Mouse (Mus musculus) forebrain, embryonic 10.5 days (tissue): ENCODE data around the gene 2810459M11Rik. TPM values are rescaled to one million over a fixed set of nuclear protein-coding genes. Genes with fewer than 3 reads are reported as not detected.
A peak's percentile ranks its signal among the peaks of the same experiment; 100 is the strongest.

Source experiments
- DNase-seq: peaks from one replicate; pipeline ENCODE4 v3.0.0-alpha.2; 2017; ENCODE audit warnings: low spot score; ENCODE audit errors: extremely low spot score
- H3K27ac ChIP-seq: fragments of 300-500 bp; sonication (generic); 2 replicates; pipeline ENCODE4 v1.5.1; 2016; ENCODE audit warnings: mild to moderate bottlenecking
- H3K27me3 ChIP-seq: fragments of 300-500 bp; sonication (generic); 2 replicates; pipeline ENCODE4 v1.6.1; 2016; ENCODE audit warnings: mild to moderate bottlenecking; ENCODE audit not compliant: poor library complexity, severe bottlenecking
- H3K36me3 ChIP-seq: fragments of 300-500 bp; sonication (generic); replicated peaks from 2 replicates; pipeline ENCODE4 v1.6.1; 2016; ENCODE audit warnings: mild to moderate bottlenecking, moderate library complexity
- H3K4me1 ChIP-seq: fragments of 300-500 bp; sonication (generic); 2 replicates; pipeline ENCODE4 v1.6.1; 2016
- H3K4me3 ChIP-seq: fragments of 300-500 bp; sonication (generic); 2 replicates; pipeline ENCODE4 v1.5.1; 2016; ENCODE audit warnings: mild to moderate bottlenecking, moderate library complexity
- H3K9me3 ChIP-seq: fragments of 300-500 bp; sonication (generic); 2 replicates; pipeline ENCODE4 v1.6.1; 2016; ENCODE audit warnings: mild to moderate bottlenecking, moderate library complexity
- WGBS: fragments of 180-500 bp; shearing (Covaris S2); methylation state at CpG from one replicate; pipeline ENCODE4 v1.1.7; 2016; 5-methylcytosine and 5-hydroxymethylcytosine counted together
- polyA plus RNA-seq: library from polyadenylated mRNA; unstranded; fragments of >200 nt; fragmentation: Nextera tagmentation; extraction: Ambion mirVana; gene quantifications from 2 replicates; pipeline ENCODE4 v1.2.1, GENCODE M21; 2016

Gene 2810459M11Rik
- polyA plus RNA-seq, 1 experiment from 2014 or later, result 0.22 TPM

DNA sequence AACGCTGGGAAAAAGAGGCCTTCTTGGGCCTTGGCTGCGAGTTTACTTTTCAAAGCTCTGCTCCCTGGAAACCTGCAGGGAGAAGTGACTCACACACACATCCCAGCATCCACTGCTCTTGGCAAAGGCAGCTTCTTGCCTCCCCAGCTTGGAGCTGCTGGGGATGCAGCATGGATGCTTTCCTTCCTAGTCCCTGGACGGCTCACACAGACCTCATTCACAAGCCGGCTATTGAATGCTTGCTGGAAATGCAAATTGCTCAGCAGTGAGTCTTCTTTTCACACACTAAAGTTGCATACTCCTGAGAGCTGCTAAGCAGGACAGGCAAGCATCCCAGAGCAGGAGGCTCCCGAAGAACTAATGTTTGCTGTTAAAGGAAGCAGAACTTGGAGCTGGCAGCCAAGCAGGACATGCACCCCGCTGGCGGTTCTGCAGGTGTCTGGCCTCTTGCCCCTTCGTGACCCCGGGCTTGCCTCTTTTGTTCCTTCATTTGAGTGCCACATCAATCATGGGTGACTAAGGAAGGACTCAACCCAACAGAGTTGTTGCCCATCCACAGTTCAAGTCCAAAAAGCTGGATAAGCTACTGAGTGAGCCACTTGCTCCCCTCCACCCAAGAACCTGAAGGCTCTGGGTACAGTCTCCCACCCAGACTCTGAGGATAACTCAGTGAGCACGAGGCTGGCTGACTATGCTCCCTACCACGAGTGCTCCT, 13.2 kb upstream of the 2810459M11Rik start:
- Histone ChIP-seq H3K4me1 (peaks cover 13% of the 10 kb centered on the region), H3K9me3 (no peaks in the 10 kb centered on the region), H3K27me3 (0 out of 2 replicates have a peak, but pooled peaks cover 4% of the 10 kb centered on the region), H3K27ac (0 out of 2 replicates have a peak overlapping the region, but pooled peaks have one; percentile 7), H3K4me3 (no peak overlapping the region), H3K36me3 (no peaks in the 10 kb centered on the region)
- 17% methylated on average over 11 of the region's 11 CpGs for WGBS
- no peak for DNase-seq

DNA sequence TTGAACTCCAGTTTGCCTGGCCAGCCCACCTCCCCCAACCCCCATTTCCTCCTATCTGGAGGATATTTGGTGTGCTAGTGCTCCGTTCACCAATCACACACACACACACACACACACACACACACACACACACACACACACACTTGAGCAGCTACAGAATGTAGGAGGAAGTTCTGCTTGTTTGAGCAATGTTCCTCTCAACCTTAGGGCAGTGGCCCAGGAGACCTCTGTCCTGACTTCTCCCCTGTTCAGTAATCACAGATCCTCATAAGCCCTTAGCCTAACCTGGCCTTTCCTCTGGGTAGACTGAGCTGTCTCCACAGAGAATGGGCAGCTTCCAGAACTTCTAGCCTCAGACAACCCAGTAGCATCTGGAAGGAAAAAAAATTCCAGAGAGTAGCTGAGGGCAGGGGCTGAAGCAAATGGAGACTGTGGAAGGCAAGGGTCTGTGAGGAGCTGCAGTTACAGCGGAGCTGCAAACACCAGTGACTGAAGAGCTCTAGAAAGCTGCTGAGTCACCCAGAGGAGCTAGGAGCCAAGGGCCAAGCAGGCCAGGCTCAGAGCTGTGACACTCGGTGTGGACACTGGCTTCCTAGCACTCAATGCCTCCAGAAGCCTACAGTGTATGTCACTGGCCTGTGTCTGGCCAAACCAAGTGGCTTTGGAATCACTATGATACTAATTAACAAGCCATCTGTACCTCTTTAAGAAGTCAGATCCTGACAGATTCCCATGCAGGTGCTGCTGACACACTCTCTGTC, 7.3 kb upstream of the 2810459M11Rik start:
- H3K9me3 ChIP-seq, result peaks cover 14% of the 10 kb centered on the region
- no peaks in the 10 kb centered on the region for H3K4me1 ChIP-seq
- H3K27me3 ChIP-seq, result peaks cover 5% of the 10 kb centered on the region
- WGBS, result 75% methylated on average over 3 of the region's 3 CpGs
- H3K36me3 ChIP-seq, result no peaks in the 10 kb centered on the region
- no peak overlapping the region for H3K27ac ChIP-seq
- no peak overlapping the region for H3K4me3 ChIP-seq
- DNase-seq, result no peak

DNA sequence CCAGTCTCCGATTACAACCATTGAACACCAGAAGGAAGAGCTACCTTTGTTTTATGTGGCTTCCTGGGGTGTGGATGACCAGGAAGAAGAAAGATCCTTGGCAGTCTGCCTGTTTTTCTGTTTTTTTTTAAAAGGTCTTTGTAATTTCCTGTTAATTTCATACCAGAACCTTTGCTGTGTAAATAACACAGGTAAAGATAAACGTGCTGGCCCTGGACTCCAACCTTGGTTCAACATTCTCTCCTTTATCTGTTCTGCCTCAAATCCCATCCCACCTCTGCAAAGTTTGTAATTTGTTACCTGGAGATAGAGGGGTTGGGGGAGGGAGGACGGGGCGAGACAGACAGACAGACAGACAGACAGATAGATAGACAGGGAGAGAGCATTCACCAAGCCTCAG, 5.5 kb upstream of the 2810459M11Rik start:
- peaks cover 14% of the 10 kb centered on the region for H3K9me3 ChIP-seq
- WGBS, result 55% methylated on average over 4 of the region's 4 CpGs

GRCm38 (mm10) chr1:86040817-86041216, 4.8 kb upstream of the 2810459M11Rik start:
- DNase-seq, result no peak
- H3K9me3 ChIP-seq, result peaks cover 14% of the 10 kb centered on the region
- 91% methylated on average over 3 of the region's 3 CpGs for WGBS
- H3K27ac ChIP-seq, result no peak overlapping the region
- H3K36me3 ChIP-seq, result no peaks in the 10 kb centered on the region
- peaks cover 29% of the 10 kb centered on the region for H3K27me3 ChIP-seq
- no peak overlapping the region for H3K4me3 ChIP-seq
- H3K4me1 ChIP-seq, result peaks cover 3% of the 10 kb centered on the region

More for the DNA sequence above, 5.5 kb upstream of the 2810459M11Rik start:
- Histone ChIP-seq H3K36me3 (no peaks in the 10 kb centered on the region), H3K27ac (no peak overlapping the region), H3K27me3 (peaks cover 22% of the 10 kb centered on the region), H3K4me1 (no peaks in the 10 kb centered on the region), H3K4me3 (no peak overlapping the region)
- no peak for DNase-seq

- DNase-seq, result no peak
- H3K4me1 ChIP-seq, result peaks cover 19% of the 10 kb centered on the region
- no peaks in the 10 kb centered on the region for H3K36me3 ChIP-seq
- 54% methylated on average over 4 of the region's 4 CpGs for WGBS
- H3K9me3 ChIP-seq, result peaks cover 14% of the 10 kb centered on the region
- H3K27me3 ChIP-seq, result peaks cover 65% of the 10 kb centered on the region
- H3K4me3 ChIP-seq, result peak overlapping the region; percentile 71; the same call in 1 of the 2 replicates
- H3K27ac ChIP-seq, result no peak overlapping the region
Observed at GRCm38 (mm10) chr1:86045056-86045455, 607 bp upstream of the 2810459M11Rik start.

GRCm38 (mm10) chr1:86046833-86047563, 1.3 kb downstream of the 2810459M11Rik start:
- H3K4me3 ChIP-seq, result peak overlapping the region; percentile 71
- H3K9me3 ChIP-seq, result peaks cover 3% of the 10 kb centered on the region
- H3K27ac ChIP-seq, result no peak overlapping the region
- H3K4me1 ChIP-seq, result peaks cover 19% of the 10 kb centered on the region
- peaks cover 65% of the 10 kb centered on the region for H3K27me3 ChIP-seq
- no peaks in the 10 kb centered on the region for H3K36me3 ChIP-seq
- 6% methylated on average over 24 of the region's 24 CpGs for WGBS
- DNase-seq, result no peak

- no peak for DNase-seq
- Histone ChIP-seq H3K4me3 (no peak overlapping the region), H3K27ac (no peak overlapping the region), H3K4me1 (peaks cover 19% of the 10 kb centered on the region), H3K9me3 (no peaks in the 10 kb centered on the region), H3K27me3 (peaks cover 61% of the 10 kb centered on the region), H3K36me3 (no peaks in the 10 kb centered on the region)
- WGBS, result 79% methylated on average over 4 of the region's 4 CpGs
Observed at GRCm38 (mm10) chr1:86048231-86048630, 2.6 kb downstream of the 2810459M11Rik start.

- peaks cover 56% of the 10 kb centered on the region for H3K27me3 ChIP-seq
- 84% methylated on average over 3 of the region's 3 CpGs for WGBS
Observed at GRCm38 (mm10) chr1:86048744-86049143, 3.1 kb downstream of the 2810459M11Rik start.

DNA sequence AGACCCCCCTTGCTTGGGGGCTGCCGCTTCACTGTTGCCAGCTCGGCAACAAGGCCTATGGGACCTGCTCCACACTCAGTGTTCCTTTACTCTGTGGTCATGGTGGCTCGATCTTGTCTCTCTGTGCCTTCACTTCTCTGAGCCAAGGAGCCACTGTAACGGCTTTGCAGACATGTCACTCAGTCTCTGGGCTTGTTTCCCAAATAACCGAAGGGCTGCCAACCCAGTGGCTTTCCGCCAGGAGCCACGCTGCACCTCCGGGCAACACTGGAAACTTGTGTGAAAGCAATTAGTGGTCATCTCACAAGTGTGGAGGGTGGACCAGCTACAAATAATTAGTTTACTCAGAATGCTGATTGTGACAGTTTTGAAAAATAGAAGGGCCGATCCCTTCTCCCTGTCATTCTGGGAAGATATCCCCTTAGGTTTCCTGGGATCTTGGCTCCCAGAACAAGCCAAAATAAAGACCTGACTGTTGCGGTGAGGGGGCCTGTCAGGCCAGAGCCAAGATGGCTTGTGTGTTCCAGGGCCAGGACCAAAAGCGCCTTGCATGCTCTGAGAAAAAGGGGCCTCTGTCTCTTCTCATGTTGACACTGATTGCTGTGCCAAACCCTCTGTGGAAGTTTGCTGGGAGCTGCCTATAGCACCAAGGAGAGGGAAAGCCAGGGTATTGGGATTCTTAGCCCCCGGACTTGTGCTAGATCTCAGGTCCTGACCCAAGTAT, 7.7 kb downstream of the 2810459M11Rik start:
- Histone ChIP-seq H3K4me1 (no peaks in the 10 kb centered on the region), H3K27ac (no peak overlapping the region), H3K9me3 (no peaks in the 10 kb centered on the region), H3K4me3 (no peak overlapping the region), H3K36me3 (no peaks in the 10 kb centered on the region), H3K27me3 (peaks cover 10% of the 10 kb centered on the region)
- DNase-seq, result no peak
- 89% methylated on average over 12 of the region's 12 CpGs for WGBS

More at GRCm38 (mm10) chr1:86048744-86049143, 3.1 kb downstream of the 2810459M11Rik start:
- Histone ChIP-seq H3K27ac (no peak overlapping the region), H3K4me1 (peaks cover 19% of the 10 kb centered on the region), H3K4me3 (no peak overlapping the region), H3K36me3 (no peaks in the 10 kb centered on the region), H3K9me3 (no peaks in the 10 kb centered on the region)
- no peak for DNase-seq

- H3K4me3 ChIP-seq, result no peak overlapping the region
- H3K9me3 ChIP-seq, result no peaks in the 10 kb centered on the region
Observed at GRCm38 (mm10) chr1:86054943-86055342, 9.3 kb downstream of the 2810459M11Rik start.

GRCm38 (mm10) chr1:86056284-86056683, 10.6 kb downstream of the 2810459M11Rik start:
- Histone ChIP-seq H3K27me3 (no peaks in the 10 kb centered on the region), H3K36me3 (no peaks in the 10 kb centered on the region), H3K27ac (no peak overlapping the region), H3K4me3 (no peak overlapping the region), H3K4me1 (peaks cover 16% of the 10 kb centered on the region), H3K9me3 (no peaks in the 10 kb centered on the region)
- WGBS, result 91% methylated on average over 4 of the region's 4 CpGs
- no peak for DNase-seq

More at GRCm38 (mm10) chr1:86054943-86055342, 9.3 kb downstream of the 2810459M11Rik start:
- no peaks in the 10 kb centered on the region for H3K36me3 ChIP-seq
- DNase-seq, result no peak
- peaks cover 8% of the 10 kb centered on the region for H3K4me1 ChIP-seq
- H3K27ac ChIP-seq, result no peak overlapping the region
- H3K27me3 ChIP-seq, result no peaks in the 10 kb centered on the region
- WGBS, result 65% methylated on average over 3 of the region's 3 CpGs
